Mouse (Mus musculus): ENCODE measurements around the gene Mt1. TPM values are rescaled to one million over a fixed set of nuclear protein-coding genes. Genes with fewer than 3 reads are reported as not detected.
A peak's percentile ranks its signal among the peaks of the same experiment; 100 is the strongest.
"Not testable (repeated sequence)": the region's sequence is repeated elsewhere in the genome, so short reads cannot be mapped to it uniquely, and the experiment has no call there.

Gene Mt1
- polyA plus RNA-seq (2015; fragmentation: Nextera tagmentation; extraction: Ambion mirVana), result 91.0 and 105 TPM in 2 replicates

DNA sequence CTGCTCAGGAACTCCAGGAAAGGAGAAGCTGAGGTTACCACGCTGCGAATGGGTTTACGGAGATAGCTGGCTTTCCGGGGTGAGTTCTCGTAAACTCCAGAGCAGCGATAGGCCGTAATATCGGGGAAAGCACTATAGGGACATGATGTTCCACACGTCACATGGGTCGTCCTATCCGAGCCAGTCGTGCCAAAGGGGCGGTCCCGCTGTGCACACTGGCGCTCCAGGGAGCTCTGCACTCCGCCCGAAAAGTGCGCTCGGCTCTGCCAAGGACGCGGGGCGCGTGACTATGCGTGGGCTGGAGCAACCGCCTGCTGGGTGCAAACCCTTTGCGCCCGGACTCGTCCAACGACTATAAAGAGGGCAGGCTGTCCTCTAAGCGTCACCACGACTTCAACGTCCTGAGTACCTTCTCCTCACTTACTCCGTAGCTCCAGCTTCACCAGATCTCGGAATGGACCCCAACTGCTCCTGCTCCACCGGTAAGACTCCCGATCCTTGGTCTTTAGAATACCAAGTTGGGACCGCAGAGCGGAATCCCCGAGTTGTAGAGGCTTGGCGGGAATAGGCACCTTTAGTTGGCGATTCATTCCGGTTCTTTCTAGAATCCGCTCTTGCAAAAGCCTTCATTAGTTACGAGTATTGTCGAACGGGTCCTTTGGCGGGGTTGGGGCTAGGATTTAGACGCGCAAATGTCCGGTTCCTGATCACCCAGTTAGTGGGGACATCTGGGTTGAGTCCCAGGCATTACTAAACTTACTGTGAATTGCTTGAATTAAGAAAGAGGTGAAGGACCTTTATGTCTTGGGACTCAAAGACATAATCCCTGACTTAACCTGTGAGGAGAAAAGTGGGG is at the start of gene Mt1:
Mt1 (plus strand) TSS at position 226 of the 856 bp plus-strand sequence.
- under 1% methylated on average over 50 of the region's 50 CpGs for WGBS
- Histone ChIP-seq H3K9me3 (replicated peaks) (no peaks in the 10 kb centered on the region), H3K27ac (no peak within 1 kb of the TSS), H3K36me3 (ENCODE audit: poor library complexity, severe bottlenecking) (no peaks in the 10 kb centered on the region), H3K4me2 (peak within 1 kb of the TSS; percentile 76), H3K4me3 (peak within 1 kb of the TSS; percentile 43), H3K4me1 (peaks cover 33% of the 10 kb centered on the region), H3K27me3 (peaks cover 86% of the 10 kb centered on the region), H3K9ac (peak within 1 kb of the TSS; percentile 62)
- peak; percentile 87 for ATAC-seq

GRCm38 (mm10) chr8:94129133-94129789 is 49.6 kb upstream of the Mt1 start:
- Histone ChIP-seq H3K4me2 (no peak overlapping the region), H3K4me3 (no peak overlapping the region), H3K9ac (no peak overlapping the region), H3K36me3 (ENCODE audit: poor library complexity, severe bottlenecking) (no peaks in the 10 kb centered on the region), H3K27ac (no peak overlapping the region), H3K4me1 (peaks cover 17% of the 10 kb centered on the region), H3K27me3 (no peaks in the 10 kb centered on the region), H3K9me3 (replicated peaks) (no peaks in the 10 kb centered on the region)
- ATAC-seq, result peak; percentile 67; the same call in 1 of the 2 replicates
- WGBS, result 71% methylated on average over 6 of the region's 6 CpGs

- ATAC-seq, result no peak
- Histone ChIP-seq H3K27ac (no peak overlapping the region), H3K9ac (no peak overlapping the region), H3K9me3 (replicated peaks) (no peaks in the 10 kb centered on the region), H3K27me3 (no peaks in the 10 kb centered on the region), H3K4me2 (no peak overlapping the region), H3K4me1 (peaks cover 17% of the 10 kb centered on the region), H3K4me3 (no peak overlapping the region), H3K36me3 (ENCODE audit: poor library complexity, severe bottlenecking) (no peaks in the 10 kb centered on the region)
- 92% methylated on average over 4 of the region's 4 CpGs for WGBS
These were observed 48.8 kb upstream of the Mt1 start for GRCm38 (mm10) chr8:94130126-94130525.

DNA sequence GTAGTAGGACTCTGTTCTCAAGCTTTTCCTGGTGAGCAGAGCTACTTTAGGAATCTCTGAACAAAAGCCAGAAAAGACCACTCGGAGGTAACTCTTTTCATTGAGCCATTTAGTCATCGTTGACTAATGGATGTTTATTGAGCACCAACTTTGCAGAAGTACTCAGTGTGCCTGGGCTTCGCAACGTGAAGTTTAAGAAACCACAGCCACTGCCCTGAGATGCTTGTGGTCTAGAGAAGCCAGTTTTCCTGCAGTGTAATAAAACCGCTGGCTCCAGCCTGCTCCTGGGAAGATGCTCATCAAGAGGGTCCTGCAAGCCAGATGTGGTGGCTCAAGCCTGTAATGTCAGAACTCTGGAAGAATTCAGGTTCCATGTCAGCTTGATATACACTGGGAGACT is 46.8 kb upstream of the Mt1 start:
- ATAC-seq, result no peak
- no peaks in the 10 kb centered on the region for H3K9me3 ChIP-seq (replicated peaks)
- H3K27ac ChIP-seq, result no peak overlapping the region
- WGBS, result 82% methylated on average over 5 of the region's 5 CpGs
- no peaks in the 10 kb centered on the region for H3K27me3 ChIP-seq
- no peaks in the 10 kb centered on the region for H3K36me3 ChIP-seq (ENCODE audit: poor library complexity, severe bottlenecking)
- peaks cover 16% of the 10 kb centered on the region for H3K4me1 ChIP-seq
- H3K4me3 ChIP-seq, result no peak overlapping the region
- H3K9ac ChIP-seq, result no peak overlapping the region
- no peak overlapping the region for H3K4me2 ChIP-seq

- not testable (repeated sequence) for H3K4me3 ChIP-seq, ATAC-seq
These were observed 44.3 kb upstream of the Mt1 start for GRCm38 (mm10) chr8:94134601-94135000.

GRCm38 (mm10) chr8:94135556-94135955 is 43.3 kb upstream of the Mt1 start:
- no peak for ATAC-seq
- H3K4me3 ChIP-seq, result no peak overlapping the region
- H3K36me3 ChIP-seq (ENCODE audit: poor library complexity, severe bottlenecking), result no peaks in the 10 kb centered on the region
- H3K4me2 ChIP-seq, result no peak overlapping the region
- no peak overlapping the region for H3K9ac ChIP-seq
- no peaks in the 10 kb centered on the region for H3K9me3 ChIP-seq (replicated peaks)
- H3K4me1 ChIP-seq, result no peaks in the 10 kb centered on the region
- no peaks in the 10 kb centered on the region for H3K27me3 ChIP-seq
- no peak overlapping the region for H3K27ac ChIP-seq
- 91% methylated on average over 6 of the region's 6 CpGs for WGBS

More at GRCm38 (mm10) chr8:94134601-94135000, 44.3 kb upstream of the Mt1 start:
- H3K27ac ChIP-seq; H3K4me1 ChIP-seq; H3K27me3 ChIP-seq; H3K36me3 ChIP-seq (ENCODE audit: poor library complexity, severe bottlenecking); H3K9ac ChIP-seq; H3K9me3 ChIP-seq (replicated peaks); H3K4me2 ChIP-seq: not testable (repeated sequence)
- 84% methylated on average over 3 of the region's 3 CpGs for WGBS

- 81% methylated on average over 7 of the region's 7 CpGs for WGBS
- H3K4me3 ChIP-seq, result no peak overlapping the region
- no peak for ATAC-seq
- no peaks in the 10 kb centered on the region for H3K4me1 ChIP-seq
- no peak overlapping the region for H3K27ac ChIP-seq
- H3K27me3 ChIP-seq, result no peaks in the 10 kb centered on the region
- H3K9me3 ChIP-seq (replicated peaks), result no peaks in the 10 kb centered on the region
- no peak overlapping the region for H3K9ac ChIP-seq
- no peak overlapping the region for H3K4me2 ChIP-seq
- H3K36me3 ChIP-seq (ENCODE audit: poor library complexity, severe bottlenecking), result no peaks in the 10 kb centered on the region
These were observed 42.7 kb upstream of the Mt1 start for GRCm38 (mm10) chr8:94136192-94136591.

DNA sequence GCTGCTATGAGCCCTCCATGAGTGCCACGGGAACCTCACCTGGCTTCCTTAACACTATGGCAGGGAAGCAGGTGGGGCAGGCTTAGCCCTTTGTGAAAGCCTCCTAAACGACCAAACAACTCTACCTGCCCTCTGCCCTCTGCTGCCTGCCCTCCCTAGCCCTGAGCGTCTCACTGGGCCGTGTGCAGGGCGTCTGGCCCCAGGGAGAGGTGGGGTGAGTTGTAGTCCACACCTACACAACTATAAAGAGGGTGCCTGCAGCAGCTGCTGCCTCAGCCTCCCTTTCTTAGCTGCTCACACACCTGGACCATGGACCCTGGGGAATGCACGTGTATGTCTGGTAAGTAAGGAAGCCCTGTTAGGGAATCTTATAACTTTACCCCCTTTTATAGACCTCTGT is 41.9 kb upstream of the Mt1 start, which contains the start of gene Mt4:
Mt4 (plus strand) TSS at position 265 of the 400 bp plus-strand sequence.
- Histone ChIP-seq H3K9ac (no peak within 1 kb of the TSS), H3K36me3 (ENCODE audit: poor library complexity, severe bottlenecking) (no peaks in the 10 kb centered on the region), H3K9me3 (replicated peaks) (no peaks in the 10 kb centered on the region), H3K4me2 (no peak within 1 kb of the TSS), H3K27ac (no peak within 1 kb of the TSS), H3K27me3 (no peaks in the 10 kb centered on the region), H3K4me3 (no peak within 1 kb of the TSS), H3K4me1 (no peaks in the 10 kb centered on the region)
- WGBS, result 45% methylated on average over 6 of the region's 6 CpGs
- no peak for ATAC-seq

DNA sequence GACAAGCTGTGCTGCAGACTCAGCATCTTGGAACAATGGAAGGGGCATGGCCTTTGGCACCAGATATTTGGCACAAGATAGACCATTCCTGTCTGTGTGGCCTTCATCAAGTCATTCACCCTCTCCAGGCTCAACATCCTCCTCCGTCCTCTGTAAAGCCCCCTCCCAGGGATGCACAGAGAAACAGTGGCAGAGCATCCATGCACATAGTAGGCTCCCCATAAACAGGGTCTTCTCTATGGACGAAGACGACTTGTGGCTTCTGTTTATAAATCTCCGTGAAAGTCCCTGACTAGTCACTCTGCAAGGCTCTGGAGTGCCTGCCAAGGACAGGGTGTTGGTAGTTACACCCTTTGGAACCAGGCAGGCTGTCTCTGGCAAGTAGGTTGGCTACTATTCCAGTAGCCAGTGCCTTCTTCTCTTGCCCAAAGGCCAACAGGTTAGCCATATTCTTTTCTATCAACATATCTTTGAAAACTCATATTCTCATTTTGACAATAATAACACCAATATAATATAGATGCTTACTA is 38.6 kb upstream of the Mt1 start:
- Histone ChIP-seq H3K9ac (no peak overlapping the region), H3K27ac (no peak overlapping the region), H3K36me3 (ENCODE audit: poor library complexity, severe bottlenecking) (no peaks in the 10 kb centered on the region), H3K4me2 (no peak overlapping the region), H3K4me1 (no peaks in the 10 kb centered on the region), H3K27me3 (no peaks in the 10 kb centered on the region), H3K4me3 (no peak overlapping the region), H3K9me3 (replicated peaks) (no peaks in the 10 kb centered on the region)
- ATAC-seq, result no peak
- WGBS, result 86% methylated on average over 4 of the region's 4 CpGs

GRCm38 (mm10) chr8:94148236-94148635 is 30.6 kb upstream of the Mt1 start:
- 36% methylated on average over 5 of the region's 5 CpGs for WGBS
- H3K4me1 ChIP-seq, result peaks cover 21% of the 10 kb centered on the region
- H3K9ac ChIP-seq, result no peak overlapping the region
- no peak overlapping the region for H3K27ac ChIP-seq
- H3K27me3 ChIP-seq, result no peaks in the 10 kb centered on the region
- ATAC-seq, result no peak
- no peaks in the 10 kb centered on the region for H3K9me3 ChIP-seq (replicated peaks)
- H3K4me3 ChIP-seq, result no peak overlapping the region
- H3K4me2 ChIP-seq, result no peak overlapping the region
- no peaks in the 10 kb centered on the region for H3K36me3 ChIP-seq (ENCODE audit: poor library complexity, severe bottlenecking)

DNA sequence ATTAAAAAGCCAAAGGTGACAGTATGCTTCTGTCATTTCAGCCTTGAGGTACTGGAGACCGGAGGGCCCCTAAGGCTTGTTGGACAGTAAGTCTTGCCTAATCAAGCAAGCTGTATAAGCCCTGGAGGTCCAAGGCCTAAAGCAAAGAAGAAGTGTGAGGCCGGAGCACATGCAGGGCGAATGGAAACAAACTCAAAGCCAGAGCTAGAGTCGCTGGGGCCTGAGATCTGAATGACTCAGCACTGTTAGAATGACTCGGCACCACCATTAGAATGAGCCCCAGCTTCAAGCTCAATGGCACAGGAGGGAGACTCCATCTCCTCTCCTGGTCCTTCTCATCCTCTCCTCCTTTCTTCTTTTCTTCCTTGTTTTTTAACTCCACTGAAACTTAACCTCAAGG is 28.0 kb upstream of the Mt1 start:
- no peak for ATAC-seq
- Histone ChIP-seq H3K9me3 (replicated peaks) (no peaks in the 10 kb centered on the region), H3K4me1 (peaks cover 48% of the 10 kb centered on the region), H3K4me2 (no peak overlapping the region), H3K27me3 (no peaks in the 10 kb centered on the region), H3K4me3 (no peak overlapping the region), H3K9ac (no peak overlapping the region), H3K27ac (no peak overlapping the region), H3K36me3 (ENCODE audit: poor library complexity, severe bottlenecking) (no peaks in the 10 kb centered on the region)
- 83% methylated on average over 5 of the region's 5 CpGs for WGBS
